Mouse (Mus musculus) ES-E14 (cell line): Measurements from ENCODE around the gene Gpatch3.

ENCODE experiments used
- CHD2 ChIP-seq: IDR thresholded peaks from 2 replicates; pipeline ENCODE4 v1.6.1; 2014; ENCODE audit warnings: mild to moderate bottlenecking, low read depth, low read length, inconsistent platforms
- HCFC1 ChIP-seq: IDR thresholded peaks from 2 replicates; pipeline ENCODE4 v1.6.1; 2012; ENCODE audit warnings: low read length, inconsistent platforms, borderline replicate concordance; ENCODE audit not compliant: insufficient read depth
- ZC3H11A ChIP-seq: IDR thresholded peaks from 2 replicates; pipeline ENCODE4 v1.6.1; 2012; ENCODE audit warnings: low read depth, mild to moderate bottlenecking, inconsistent platforms, low read length, borderline replicate concordance
- ZNF384 ChIP-seq: IDR thresholded peaks from 2 replicates; pipeline ENCODE4 v1.6.1; 2012; ENCODE audit warnings: low read depth, low read length, inconsistent platforms

- TF ChIP-seq HCFC1, result no peak
- TF ChIP-seq ZC3H11A, result no peak
- no peak for TF ChIP-seq CHD2
- TF ChIP-seq ZNF384, result no peak
These were observed 37.3 kb downstream of the Gpatch3 start for GRCm38 (mm10) chr4:133611815-133612214.
